Mouse (Mus musculus): Measurements from ENCODE around the gene Iffo2. TPM values are rescaled to one million over a fixed set of nuclear protein-coding genes. Genes with fewer than 3 reads are reported as not detected.

Iffo2 gene
- polyA plus RNA-seq, 1 experiment = 2.6 TPM

DNA sequence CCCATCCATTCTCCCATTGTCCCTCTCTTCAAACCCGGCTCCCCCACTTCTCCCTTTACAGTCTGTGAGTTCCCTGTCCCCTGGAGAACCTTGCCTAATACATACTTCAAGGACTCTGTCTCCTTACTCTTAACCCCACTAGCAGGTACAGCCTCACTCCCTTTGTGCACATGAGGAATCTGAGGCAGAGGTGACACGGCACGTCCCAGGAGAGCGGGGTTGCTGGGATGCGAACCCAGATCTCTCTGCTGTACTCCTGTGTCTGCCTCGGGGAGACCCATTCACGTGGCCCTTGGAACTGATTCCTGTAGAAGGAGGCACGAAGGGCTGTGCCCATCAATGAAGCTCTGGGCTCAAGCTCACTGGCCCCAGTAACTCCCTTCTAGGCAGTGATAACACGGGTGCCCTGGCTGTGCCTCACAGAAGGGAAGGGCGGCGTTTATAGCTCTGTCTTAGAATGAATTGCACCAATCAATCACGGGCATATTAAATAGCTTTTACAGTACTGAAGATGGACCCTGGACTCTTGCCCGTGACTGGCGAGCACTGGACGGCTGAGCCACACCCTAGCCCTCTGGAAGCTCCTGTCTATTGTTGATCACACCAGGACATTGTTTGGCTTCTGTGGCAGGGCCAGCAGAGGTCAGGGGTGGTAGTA is 119.9 kb downstream of the Iffo2 start:
- WGBS = 37% methylated on average over 15 of the region's 15 CpGs
- Histone ChIP-seq H3K4me1 (ENCODE audit: control insufficient read depth, insufficient read depth, insufficient read length, low read length) (peaks cover 20% of the 10 kb centered on the region), H3K4me3 (ENCODE audit: low read depth, low read length) (no peak overlapping the region), H3K27me3 (ENCODE audit: control insufficient read depth, insufficient read depth, low read length) (0 out of 2 replicates have a peak, but pooled peaks cover 6% of the 10 kb centered on the region), H3K36me3 (ENCODE audit: control insufficient read depth, insufficient read depth, low read length) (peaks cover 14% of the 10 kb centered on the region), H3K27ac (ENCODE audit: insufficient read depth, low read depth, low read length) (peak overlapping the region; percentile 85; the same call in 1 of the 2 replicates)
- TF ChIP-seq POLR2A (IDR thresholded peaks at IDR 0.05; ENCODE audit: low read depth, low read length) (no peak), CTCF (IDR thresholded peaks at IDR 0.05; ENCODE audit: extremely low read depth, insufficient read length, insufficient replicate concordance, low read depth, low read length) (no peak)

DNA sequence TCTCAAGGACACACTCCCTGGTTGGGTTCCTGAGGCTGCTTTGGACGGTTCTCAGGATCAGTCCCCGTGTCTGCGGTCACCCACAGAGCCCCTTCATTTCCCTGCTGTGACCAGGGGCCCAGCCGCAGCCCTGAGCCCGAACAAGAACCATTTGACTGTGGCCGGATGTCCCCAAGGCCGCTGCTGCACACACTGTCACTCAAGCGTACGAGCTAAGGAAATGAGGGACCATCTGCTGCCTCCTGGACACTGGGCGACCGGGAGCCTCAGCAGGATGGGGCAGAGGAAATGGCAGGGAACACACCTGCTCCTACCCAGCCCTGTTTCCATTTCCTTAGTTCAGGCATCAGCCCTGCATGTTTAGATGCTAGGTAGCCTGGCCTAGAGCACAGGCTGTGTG is 120.6 kb downstream of the Iffo2 start:
- peak overlapping the region; percentile 85 for H3K27ac ChIP-seq (ENCODE audit: insufficient read depth, low read depth, low read length)
- H3K4me3 ChIP-seq (ENCODE audit: low read depth, low read length) = no peak overlapping the region
- H3K36me3 ChIP-seq (ENCODE audit: control insufficient read depth, insufficient read depth, low read length) = peaks cover 14% of the 10 kb centered on the region
- TF ChIP-seq POLR2A (IDR thresholded peaks at IDR 0.05; ENCODE audit: low read depth, low read length) (no peak), CTCF (IDR thresholded peaks at IDR 0.05; ENCODE audit: extremely low read depth, insufficient read length, insufficient replicate concordance, low read depth, low read length) (no peak)
- 28% methylated on average over 11 of the region's 11 CpGs for WGBS
- H3K27me3 ChIP-seq (ENCODE audit: control insufficient read depth, insufficient read depth, low read length) = 0 out of 2 replicates have a peak, but pooled peaks cover 6% of the 10 kb centered on the region
- H3K4me1 ChIP-seq (ENCODE audit: control insufficient read depth, insufficient read depth, insufficient read length, low read length) = peaks cover 20% of the 10 kb centered on the region

DNA sequence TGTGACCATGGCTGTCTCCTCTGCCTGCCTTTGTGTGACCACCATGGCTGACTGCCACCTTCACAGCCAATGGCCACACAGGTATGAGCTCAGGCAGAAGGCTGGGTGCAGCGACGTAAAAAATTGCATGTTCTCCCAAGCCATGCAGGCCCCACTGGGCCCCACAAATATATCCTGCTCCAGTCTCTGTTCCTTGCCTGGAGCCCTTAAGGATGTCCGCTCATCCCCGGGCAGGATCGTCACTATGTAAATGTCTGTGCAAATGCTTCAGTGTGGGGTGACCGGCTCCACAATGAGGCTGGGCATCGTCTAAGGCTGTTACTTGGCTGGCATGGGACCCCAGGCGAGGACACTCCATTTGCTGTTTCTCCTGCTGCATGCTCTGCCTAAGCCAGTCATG is 122.9 kb downstream of the Iffo2 start, which contains the start of gene Tas1r2:
Gene Tas1r2, plus strand, starts transcription at position 301 of the 400 bp plus-strand sequence.
- H3K36me3 ChIP-seq (ENCODE audit: control insufficient read depth, insufficient read depth, low read length) = peaks cover 10% of the 10 kb centered on the region
- no peak within 1 kb of the TSS for H3K27ac ChIP-seq (ENCODE audit: insufficient read depth, low read depth, low read length)
- H3K27me3 ChIP-seq (ENCODE audit: control insufficient read depth, insufficient read depth, low read length) = 0 out of 2 replicates have a peak, but pooled peaks cover 6% of the 10 kb centered on the region
- peaks cover 20% of the 10 kb centered on the region for H3K4me1 ChIP-seq (ENCODE audit: control insufficient read depth, insufficient read depth, insufficient read length, low read length)
- H3K4me3 ChIP-seq (ENCODE audit: low read depth, low read length) = no peak within 1 kb of the TSS
- WGBS = 83% methylated on average over 8 of the region's 8 CpGs
- TF ChIP-seq CTCF (IDR thresholded peaks at IDR 0.05; ENCODE audit: extremely low read depth, insufficient read length, insufficient replicate concordance, low read depth, low read length) (no peak), POLR2A (IDR thresholded peaks at IDR 0.05; ENCODE audit: low read depth, low read length) (no peak)

DNA sequence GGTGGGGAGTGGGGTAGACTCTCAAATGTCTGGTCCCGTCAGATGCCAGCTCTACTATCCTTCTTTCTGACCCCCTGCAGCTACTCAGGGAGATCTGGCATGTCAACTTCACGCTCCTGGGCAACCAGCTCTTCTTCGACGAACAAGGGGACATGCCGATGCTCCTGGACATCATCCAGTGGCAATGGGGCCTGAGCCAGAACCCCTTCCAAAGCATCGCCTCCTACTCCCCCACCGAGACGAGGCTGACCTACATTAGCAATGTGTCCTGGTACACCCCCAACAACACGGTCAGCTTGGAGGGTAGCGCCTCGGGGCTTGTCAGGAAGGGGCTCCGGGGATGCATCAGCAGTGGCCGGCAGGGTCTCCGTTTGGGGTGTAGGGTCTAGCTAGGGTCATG is 131.5 kb downstream of the Iffo2 start:
- H3K4me1 ChIP-seq (ENCODE audit: control insufficient read depth, insufficient read depth, insufficient read length, low read length) = no peaks in the 10 kb centered on the region
- H3K4me3 ChIP-seq (ENCODE audit: low read depth, low read length) = no peak overlapping the region
- 90% methylated on average over 14 of the region's 14 CpGs for WGBS
- no peaks in the 10 kb centered on the region for H3K36me3 ChIP-seq (ENCODE audit: control insufficient read depth, insufficient read depth, low read length)
- TF ChIP-seq POLR2A (IDR thresholded peaks at IDR 0.05; ENCODE audit: low read depth, low read length) (no peak), CTCF (IDR thresholded peaks at IDR 0.05; ENCODE audit: extremely low read depth, insufficient read length, insufficient replicate concordance, low read depth, low read length) (no peak)
- H3K27me3 ChIP-seq (ENCODE audit: control insufficient read depth, insufficient read depth, low read length) = no peaks in the 10 kb centered on the region
- no peak overlapping the region for H3K27ac ChIP-seq (ENCODE audit: insufficient read depth, low read depth, low read length)

DNA sequence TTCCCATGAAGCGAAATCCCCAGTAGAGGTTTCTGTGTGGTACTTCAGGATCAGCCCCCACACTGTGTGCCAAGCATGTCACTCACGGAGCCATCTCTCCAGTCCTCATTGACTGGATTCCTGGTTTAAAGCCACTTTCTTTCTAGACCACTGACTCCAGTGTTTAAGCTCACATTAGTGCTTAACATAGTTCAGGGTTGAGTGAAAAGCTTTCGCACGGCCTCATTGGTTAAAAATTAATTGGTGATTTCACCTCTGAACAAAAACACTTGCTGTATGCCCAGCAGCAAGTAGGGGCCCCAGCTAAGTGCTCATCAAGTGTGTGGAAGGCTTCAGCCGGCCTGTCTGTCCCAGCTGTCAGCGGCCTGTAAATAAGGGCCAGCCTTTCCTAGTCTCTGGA is 137.3 kb downstream of the Iffo2 start:
- Histone ChIP-seq H3K4me1 (ENCODE audit: control insufficient read depth, insufficient read depth, insufficient read length, low read length) (no peaks in the 10 kb centered on the region), H3K27ac (ENCODE audit: insufficient read depth, low read depth, low read length) (no peak overlapping the region), H3K4me3 (ENCODE audit: low read depth, low read length) (no peak overlapping the region), H3K36me3 (ENCODE audit: control insufficient read depth, insufficient read depth, low read length) (no peaks in the 10 kb centered on the region), H3K27me3 (ENCODE audit: control insufficient read depth, insufficient read depth, low read length) (no peaks in the 10 kb centered on the region; the same call in 1 of the 2 replicates)
- WGBS = 52% methylated on average over 6 of the region's 6 CpGs
- TF ChIP-seq CTCF (IDR thresholded peaks at IDR 0.05; ENCODE audit: extremely low read depth, insufficient read length, insufficient replicate concordance, low read depth, low read length) (no peak), POLR2A (IDR thresholded peaks at IDR 0.05; ENCODE audit: low read depth, low read length) (no peak)

DNA sequence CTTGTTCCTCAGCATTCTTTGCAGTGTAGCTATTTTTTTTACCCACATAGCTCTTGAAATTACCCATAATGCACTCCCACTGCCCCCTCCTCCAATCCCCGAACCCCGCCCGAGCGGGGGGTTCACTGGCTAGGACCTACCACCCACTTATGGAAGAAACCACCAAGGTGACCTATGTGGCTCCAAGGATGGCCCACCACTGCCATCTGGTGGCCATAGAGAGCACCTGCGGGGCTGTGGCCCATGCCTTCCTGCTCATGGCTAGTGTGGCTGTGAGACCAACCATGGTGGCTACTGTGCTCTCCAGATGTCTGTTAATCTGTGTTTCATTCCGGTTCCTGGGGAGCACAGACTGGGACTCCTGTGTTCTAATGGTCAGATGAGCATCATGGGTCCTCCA is 139.5 kb downstream of the Iffo2 start:
- Histone ChIP-seq H3K27ac (ENCODE audit: insufficient read depth, low read depth, low read length) (no peak overlapping the region), H3K4me1 (ENCODE audit: control insufficient read depth, insufficient read depth, insufficient read length, low read length) (no peaks in the 10 kb centered on the region), H3K4me3 (ENCODE audit: low read depth, low read length) (no peak overlapping the region), H3K27me3 (ENCODE audit: control insufficient read depth, insufficient read depth, low read length) (no peaks in the 10 kb centered on the region; the same call in 1 of the 2 replicates), H3K36me3 (ENCODE audit: control insufficient read depth, insufficient read depth, low read length) (no peaks in the 10 kb centered on the region)
- 6% methylated on average over 6 of the region's 6 CpGs for WGBS
- TF ChIP-seq CTCF (IDR thresholded peaks at IDR 0.05; ENCODE audit: extremely low read depth, insufficient read length, insufficient replicate concordance, low read depth, low read length) (peak; percentile 95), POLR2A (IDR thresholded peaks at IDR 0.05; ENCODE audit: low read depth, low read length) (no peak)

Other genes starting within 250 kb of the Iffo2 start
- 26.4 and 49.8 TPM in 2 replicates for gene Pqlc2, start 219.8 kb upstream of the Iffo2 start, polyA plus RNA-seq (2012; rRNA removed)
- 136 and 209 TPM in 2 replicates for gene Akr7a5, start 219.8 kb upstream of the Iffo2 start, polyA plus RNA-seq (2012; rRNA removed)
- 8.0 and 8.4 TPM in 2 replicates for gene Mrto4, start 178.0 kb upstream of the Iffo2 start, polyA plus RNA-seq (2012; rRNA removed)
- gene Emc1, start 178.0 kb upstream of the Iffo2 start, polyA plus RNA-seq (2012; rRNA removed) = 9.0 and 13.6 TPM in 2 replicates
- gene Ubr4, start 177.9 kb upstream of the Iffo2 start, polyA plus RNA-seq (2012; rRNA removed) = 96.1 and 199 TPM in 2 replicates
- not detected in 2 replicates for gene Gm21969, start 72.6 kb downstream of the Iffo2 start, polyA plus RNA-seq (2012; rRNA removed)
- gene Aldh4a1, start 92.3 kb downstream of the Iffo2 start, polyA plus RNA-seq (2012; rRNA removed) = 48.3 and 110 TPM in 2 replicates
- 0.10 and 0.41 TPM in 2 replicates for gene Tas1r2, start 123.0 kb downstream of the Iffo2 start, polyA plus RNA-seq (2012; rRNA removed)

Measured in small intestine, adult 2 months (tissue).